Mouse (Mus musculus): Measurements from ENCODE around the gene Stx6. TPM values are rescaled to one million over a fixed set of nuclear protein-coding genes. Genes with fewer than 3 reads are reported as not detected.

Stx6 gene
- polyA plus RNA-seq, 1 experiment from 2014 or later, result 93.3 TPM

GRCm38 (mm10) chr1:155248041-155248440 lies 89.5 kb downstream of the Stx6 start:
- no peak overlapping the region for H3K4me2 ChIP-seq (ENCODE audit: low read depth, low read length)

DNA sequence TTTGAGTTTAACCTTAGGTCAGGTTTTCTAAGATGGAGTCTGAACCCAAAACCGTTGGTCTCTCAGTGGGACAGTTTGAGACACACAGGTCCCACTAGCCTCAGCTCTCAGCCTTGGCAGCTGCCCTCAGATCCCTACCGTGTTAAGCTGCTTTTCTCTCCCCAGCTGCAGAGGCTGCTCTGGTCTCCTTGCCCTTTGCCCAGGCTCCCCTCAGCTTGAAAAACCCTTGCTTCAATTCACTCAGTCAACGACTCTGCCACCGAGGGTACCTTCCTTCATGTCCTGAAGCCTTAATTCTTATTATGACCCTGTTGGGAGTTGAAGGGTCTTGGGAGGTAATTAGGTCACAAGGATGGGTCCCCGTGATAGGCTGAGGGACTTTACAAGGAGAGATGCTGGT lies 91.4 kb downstream of the Stx6 start:
- no peak for DNase-seq (ENCODE audit: low spot score)

More at GRCm38 (mm10) chr1:155248041-155248440, 89.5 kb downstream of the Stx6 start:
- no peak overlapping the region for H3K4me3 ChIP-seq (ENCODE audit: low read depth, low read length)
- 64% methylated on average over 5 of the region's 5 CpGs for WGBS
- H3K9ac ChIP-seq (replicated peaks; ENCODE audit: low read length), result no peak overlapping the region
- H3K36me3 ChIP-seq (replicated peaks; ENCODE audit: control insufficient read depth, insufficient read depth, low read depth, low read length), result no peaks in the 10 kb centered on the region
- ATAC-seq (replicated peaks; ENCODE audit: insufficient number of reproducible peaks, low FRiP score, low TSS enrichment, low read depth) (no peak), DNase-seq (ENCODE audit: low spot score) (no peak)
- no peaks in the 10 kb centered on the region for H3K9me3 ChIP-seq (replicated peaks; ENCODE audit: control insufficient read depth, low read length)
- no peak overlapping the region for H3K27ac ChIP-seq (replicated peaks; ENCODE audit: low read depth, low read length)
- H3K4me1 ChIP-seq (ENCODE audit: control insufficient read depth, insufficient read depth, low read length), result peaks cover 1% of the 10 kb centered on the region; the same call in 1 of the 2 replicates
- H3K27me3 ChIP-seq (ENCODE audit: control insufficient read depth, insufficient read depth, low read length), result no peaks in the 10 kb centered on the region

DNA sequence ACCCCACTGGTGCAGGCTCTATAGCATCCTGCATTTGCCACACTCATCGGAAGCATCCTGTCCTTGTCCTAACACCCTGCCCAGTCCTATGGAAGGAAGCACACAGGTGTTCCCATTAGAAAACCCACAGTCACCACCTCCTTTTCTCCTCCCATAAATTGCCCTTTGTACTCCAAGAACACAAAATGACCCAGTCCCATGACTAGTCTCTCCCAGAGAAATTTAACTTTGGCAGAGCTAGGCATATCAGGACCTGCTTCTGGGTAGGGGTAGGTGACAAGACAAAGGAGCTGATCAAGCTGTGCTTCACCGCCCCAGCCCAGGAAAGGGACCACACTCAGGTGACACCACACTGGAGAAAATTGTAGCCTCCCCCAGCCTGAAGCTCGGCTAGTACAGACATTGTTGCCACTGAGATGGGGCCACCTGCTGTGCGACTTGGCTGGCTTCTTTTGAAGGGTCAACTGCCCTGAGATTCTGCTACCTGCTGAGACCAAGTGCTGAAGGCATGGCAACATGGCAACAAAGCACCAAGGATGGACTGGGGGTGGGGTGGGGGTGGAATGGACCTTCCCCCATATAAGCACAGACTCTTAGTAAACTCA lies 92.1 kb downstream of the Stx6 start:
- H3K36me3 ChIP-seq (replicated peaks; ENCODE audit: control insufficient read depth, insufficient read depth, low read depth, low read length), result no peaks in the 10 kb centered on the region
- H3K4me1 ChIP-seq (ENCODE audit: control insufficient read depth, insufficient read depth, low read length), result no peaks in the 10 kb centered on the region
- no peak overlapping the region for H3K4me3 ChIP-seq (ENCODE audit: low read depth, low read length)
- H3K27ac ChIP-seq (replicated peaks; ENCODE audit: low read depth, low read length), result no peak overlapping the region
- no peaks in the 10 kb centered on the region for H3K27me3 ChIP-seq (ENCODE audit: control insufficient read depth, insufficient read depth, low read length)
- H3K9ac ChIP-seq (replicated peaks; ENCODE audit: low read length), result no peak overlapping the region
- H3K4me2 ChIP-seq (ENCODE audit: low read depth, low read length), result no peak overlapping the region
- DNase-seq (ENCODE audit: low spot score) (no peak), ATAC-seq (replicated peaks; ENCODE audit: insufficient number of reproducible peaks, low FRiP score, low TSS enrichment, low read depth) (no peak)
- 38% methylated on average over 4 of the region's 4 CpGs for WGBS
- H3K9me3 ChIP-seq (replicated peaks; ENCODE audit: control insufficient read depth, low read length), result no peaks in the 10 kb centered on the region

More for the DNA sequence above, 91.4 kb downstream of the Stx6 start:
- Histone ChIP-seq H3K4me2 (ENCODE audit: low read depth, low read length) (no peak overlapping the region), H3K4me1 (ENCODE audit: control insufficient read depth, insufficient read depth, low read length) (no peaks in the 10 kb centered on the region), H3K36me3 (replicated peaks; ENCODE audit: control insufficient read depth, insufficient read depth, low read depth, low read length) (no peaks in the 10 kb centered on the region), H3K27me3 (ENCODE audit: control insufficient read depth, insufficient read depth, low read length) (no peaks in the 10 kb centered on the region), H3K4me3 (ENCODE audit: low read depth, low read length) (no peak overlapping the region), H3K27ac (replicated peaks; ENCODE audit: low read depth, low read length) (no peak overlapping the region), H3K9ac (replicated peaks; ENCODE audit: low read length) (no peak overlapping the region), H3K9me3 (replicated peaks; ENCODE audit: control insufficient read depth, low read length) (no peaks in the 10 kb centered on the region)
- ATAC-seq (replicated peaks; ENCODE audit: insufficient number of reproducible peaks, low FRiP score, low TSS enrichment, low read depth), result no peak
- WGBS, result 47% methylated on average over 5 of the region's 5 CpGs

GRCm38 (mm10) chr1:155251596-155251995 lies 93.1 kb downstream of the Stx6 start:
- WGBS, result 90% methylated on average over 5 of the region's 5 CpGs
- ATAC-seq (replicated peaks; ENCODE audit: insufficient number of reproducible peaks, low FRiP score, low TSS enrichment, low read depth) (no peak), DNase-seq (ENCODE audit: low spot score) (no peak)
- H3K36me3 ChIP-seq (replicated peaks; ENCODE audit: control insufficient read depth, insufficient read depth, low read depth, low read length), result no peaks in the 10 kb centered on the region
- no peak overlapping the region for H3K4me2 ChIP-seq (ENCODE audit: low read depth, low read length)
- no peak overlapping the region for H3K27ac ChIP-seq (replicated peaks; ENCODE audit: low read depth, low read length)
- no peaks in the 10 kb centered on the region for H3K4me1 ChIP-seq (ENCODE audit: control insufficient read depth, insufficient read depth, low read length)
- no peaks in the 10 kb centered on the region for H3K9me3 ChIP-seq (replicated peaks; ENCODE audit: control insufficient read depth, low read length)
- no peak overlapping the region for H3K4me3 ChIP-seq (ENCODE audit: low read depth, low read length)
- H3K27me3 ChIP-seq (ENCODE audit: control insufficient read depth, insufficient read depth, low read length), result no peaks in the 10 kb centered on the region
- no peak overlapping the region for H3K9ac ChIP-seq (replicated peaks; ENCODE audit: low read length)

- H3K36me3 ChIP-seq (replicated peaks; ENCODE audit: control insufficient read depth, insufficient read depth, low read depth, low read length), result no peaks in the 10 kb centered on the region
- whole genome bisulfite sequencing, result 51% methylated on average over 6 of the region's 6 CpGs
- no peaks in the 10 kb centered on the region for H3K9me3 ChIP-seq (replicated peaks; ENCODE audit: control insufficient read depth, low read length)
- DNase-seq (ENCODE audit: low spot score) (no peak), ATAC-seq (replicated peaks; ENCODE audit: insufficient number of reproducible peaks, low FRiP score, low TSS enrichment, low read depth) (no peak)
- no peak overlapping the region for H3K4me2 ChIP-seq (ENCODE audit: low read depth, low read length)
- H3K9ac ChIP-seq (replicated peaks; ENCODE audit: low read length), result no peak overlapping the region
- H3K27ac ChIP-seq (replicated peaks; ENCODE audit: low read depth, low read length), result no peak overlapping the region
- H3K4me1 ChIP-seq (ENCODE audit: control insufficient read depth, insufficient read depth, low read length), result no peaks in the 10 kb centered on the region
- H3K4me3 ChIP-seq (ENCODE audit: low read depth, low read length), result no peak overlapping the region
- H3K27me3 ChIP-seq (ENCODE audit: control insufficient read depth, insufficient read depth, low read length), result no peaks in the 10 kb centered on the region
These were observed 94.2 kb downstream of the Stx6 start for GRCm38 (mm10) chr1:155252631-155253121.

DNA sequence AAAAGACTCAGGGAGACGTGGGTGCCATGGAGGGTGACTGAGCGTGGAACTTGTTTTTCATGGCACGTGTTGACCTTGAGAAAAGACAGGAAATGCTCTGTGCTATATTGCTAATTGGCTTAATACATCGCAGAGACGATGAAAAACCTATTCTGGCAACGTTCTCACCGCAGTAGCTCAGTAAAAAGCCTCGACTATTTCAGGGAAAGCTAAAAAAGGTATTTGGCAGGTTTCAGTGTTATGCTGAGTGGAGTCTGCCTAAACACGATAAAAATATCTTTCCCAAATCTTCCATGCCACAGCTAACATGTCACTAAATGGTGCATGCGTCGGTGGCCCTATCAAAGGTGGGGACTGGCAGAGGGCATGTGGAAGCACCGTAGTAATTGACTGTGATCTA lies 94.6 kb downstream of the Stx6 start:
- DNase-seq (ENCODE audit: low spot score) (no peak), ATAC-seq (replicated peaks; ENCODE audit: insufficient number of reproducible peaks, low FRiP score, low TSS enrichment, low read depth) (no peak)
- no peaks in the 10 kb centered on the region for H3K36me3 ChIP-seq (replicated peaks; ENCODE audit: control insufficient read depth, insufficient read depth, low read depth, low read length)
- no peak overlapping the region for H3K27ac ChIP-seq (replicated peaks; ENCODE audit: low read depth, low read length)
- no peak overlapping the region for H3K4me2 ChIP-seq (ENCODE audit: low read depth, low read length)
- no peaks in the 10 kb centered on the region for H3K4me1 ChIP-seq (ENCODE audit: control insufficient read depth, insufficient read depth, low read length)
- no peak overlapping the region for H3K9ac ChIP-seq (replicated peaks; ENCODE audit: low read length)
- 65% methylated on average over 12 of the region's 12 CpGs for WGBS
- H3K27me3 ChIP-seq (ENCODE audit: control insufficient read depth, insufficient read depth, low read length), result no peaks in the 10 kb centered on the region
- no peak overlapping the region for H3K4me3 ChIP-seq (ENCODE audit: low read depth, low read length)
- H3K9me3 ChIP-seq (replicated peaks; ENCODE audit: control insufficient read depth, low read length), result no peaks in the 10 kb centered on the region

- no peak for ATAC-seq (replicated peaks; ENCODE audit: insufficient number of reproducible peaks, low FRiP score, low TSS enrichment, low read depth)
- Histone ChIP-seq H3K4me3 (ENCODE audit: low read depth, low read length) (no peak overlapping the region), H3K9me3 (replicated peaks; ENCODE audit: control insufficient read depth, low read length) (no peaks in the 10 kb centered on the region), H3K4me1 (ENCODE audit: control insufficient read depth, insufficient read depth, low read length) (no peaks in the 10 kb centered on the region), H3K4me2 (ENCODE audit: low read depth, low read length) (no peak overlapping the region), H3K36me3 (replicated peaks; ENCODE audit: control insufficient read depth, insufficient read depth, low read depth, low read length) (no peaks in the 10 kb centered on the region), H3K27me3 (ENCODE audit: control insufficient read depth, insufficient read depth, low read length) (no peaks in the 10 kb centered on the region), H3K9ac (replicated peaks; ENCODE audit: low read length) (no peak overlapping the region), H3K27ac (replicated peaks; ENCODE audit: low read depth, low read length) (no peak overlapping the region)
- DNase-seq (ENCODE audit: low spot score), result no peak
- WGBS, result 88% methylated on average over 8 of the region's 8 CpGs
These were observed 95.8 kb downstream of the Stx6 start for GRCm38 (mm10) chr1:155254309-155254708.
